Mouse (Mus musculus): Measurements from ENCODE around the gene Pkd1l3. TPM values are rescaled to one million over a fixed set of nuclear protein-coding genes. Genes with fewer than 3 reads are reported as not detected.

Pkd1l3 gene
- total RNA-seq, 4 experiments from 2014 or later, result 1.3 to 4.1 (median 3.6) TPM

GRCm38 (mm10) chr8:109697754-109698153, 83.4 kb downstream of the Pkd1l3 start:
- DNase-seq (ENCODE audit: low spot score in 2 of 2), result no peak

GRCm38 (mm10) chr8:109698477-109698876, 84.2 kb downstream of the Pkd1l3 start:
- DNase-seq (ENCODE audit: low spot score in 2 of 2), result no peak

GRCm38 (mm10) chr8:109704565-109705319, 90.4 kb downstream of the Pkd1l3 start:
- DNase-seq (ENCODE audit: low spot score in 2 of 2), result no peak

GRCm38 (mm10) chr8:109705320-109706075, 91.2 kb downstream of the Pkd1l3 start, which contains the start of gene Zfp821:
Gene Zfp821 (plus strand): TSS chr8:109705546.
- peak; percentile 85 to 87 for DNase-seq (ENCODE audit: low spot score in 2 of 2)

GRCm38 (mm10) chr8:109706076-109706873, 92.0 kb downstream of the Pkd1l3 start:
- DNase-seq (ENCODE audit: low spot score in 2 of 2), result peak in 1 of 2 experiments; percentile 28

GRCm38 (mm10) chr8:109706874-109707237, 92.5 kb downstream of the Pkd1l3 start:
- DNase-seq (ENCODE audit: low spot score in 2 of 2), result peak; percentile 37 to 65

- DNase-seq (ENCODE audit: low spot score in 2 of 2), result no peak
These were observed 93.6 kb downstream of the Pkd1l3 start for GRCm38 (mm10) chr8:109707921-109708320.

GRCm38 (mm10) chr8:109712521-109712920, 98.2 kb downstream of the Pkd1l3 start:
- DNase-seq (ENCODE audit: low spot score in 2 of 2), result no peak

GRCm38 (mm10) chr8:109714961-109715360, 100.6 kb downstream of the Pkd1l3 start:
- DNase-seq (ENCODE audit: low spot score in 2 of 2), result no peak

Other genes with a start within 250 kb of the Pkd1l3 start
- gene Pmfbp1, start 120.5 kb upstream of the Pkd1l3 start, total RNA-seq (2022), result under 1 TPM in 2 of 4 experiments, not detected in 2; 0.20 to 0.45 TPM
- 10 to 100 TPM; 23.5 to 26.8 (median 26.1) TPM for gene Dhx38, start 48.7 kb upstream of the Pkd1l3 start, total RNA-seq (2022)
- 10 to 100 TPM; 14.8 to 21.0 (median 15.3) TPM for gene Txnl4b, start 48.6 kb upstream of the Pkd1l3 start, total RNA-seq (2022)
- under 1 TPM in 3 of 4 experiments, not detected in 1; 0.38 to 0.57 (median 0.41) TPM for gene Hp, start 35.3 kb upstream of the Pkd1l3 start, total RNA-seq (2022)
- 10 to 100 TPM; 24.0 to 31.5 (median 26.5) TPM for gene Dhodh, start 5.8 kb upstream of the Pkd1l3 start, total RNA-seq (2022)
- 10 to 100 TPM; 81.9 to 94.4 (median 90.2) TPM for gene Ist1, start 78.7 kb downstream of the Pkd1l3 start, total RNA-seq (2022)
- gene Zfp821, start 91.0 kb downstream of the Pkd1l3 start, total RNA-seq (2022), result 10 to 100 TPM; 38.5 to 44.4 (median 41.6) TPM
- 10 to 100 TPM; 36.2 to 41.0 (median 39.6) TPM for gene Atxn1l, start 123.2 kb downstream of the Pkd1l3 start, total RNA-seq (2022)
- 100 to 1,000 TPM in 1 of 4 experiments, 10 to 100 TPM in 3; 79.6 to 103 (median 87.9) TPM for gene Ap1g1, start 164.0 kb downstream of the Pkd1l3 start, total RNA-seq (2022)

Measured in layer of hippocampus, adult 8-10 months (tissue).